Mouse (Mus musculus): ENCODE results near the gene Gstk1.

- TF ChIP-seq POLR2A (IDR thresholded peaks at IDR 0.05; ENCODE audit: low read depth, low read length): no peak
- TF ChIP-seq CTCF (conservative IDR thresholded peaks at IDR 0.05; ENCODE audit: insufficient read depth, insufficient read length, low read depth, low read length): no peak
These were observed 49.9 kb downstream of the Gstk1 start for GRCm38 (mm10) chr6:42295549-42296094.

All from kidney, adult 2 months (tissue).